ENCODE assay signal across 8 mouse cellular contexts in the genomic region with DNA sequence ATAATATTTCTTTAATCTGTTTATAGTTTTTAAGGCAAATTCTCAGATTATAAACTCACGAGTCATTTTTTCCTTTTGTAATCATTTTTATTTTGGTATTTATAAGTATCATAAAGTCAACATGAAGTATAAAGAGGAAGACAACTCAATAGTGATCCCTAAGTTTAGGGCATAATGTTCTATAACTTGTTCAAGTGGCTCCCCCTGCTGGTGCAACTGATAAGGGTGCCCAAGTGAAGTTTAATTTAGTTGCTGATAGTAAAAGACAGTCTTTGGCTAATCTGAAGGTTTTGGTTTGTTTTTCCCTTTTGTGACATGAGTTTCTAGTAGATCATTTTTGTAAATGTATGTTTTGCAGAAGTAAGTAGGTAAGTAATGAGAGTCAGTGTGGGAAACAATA. TPM values are rescaled to one million over a fixed set of nuclear protein-coding genes. Genes with fewer than 3 reads are reported as not detected.
DNase-seq lines count a peak whose midpoint lies in the region; ATAC-seq and TF ChIP-seq lines count a peak whose summit lies in the region.

No protein-coding gene starts in this region.

- no peak overlapping the region for H3K4me2 ChIP-seq in midbrain, postnatal 0 days (ENCODE audit: low read depth, low read length, poor library complexity, severe bottlenecking)

- 39% methylated on average over 1 of the region's 1 CpGs for WGBS in midbrain, postnatal 0 days

- no peak for ATAC-seq in midbrain, postnatal 0 days (ENCODE audit: low FRiP score)

- no peak overlapping the region for H3K27ac ChIP-seq in midbrain, postnatal 0 days (ENCODE audit: low read depth, low read length)

- TF ChIP-seq CTCF in midbrain, postnatal 0 days (IDR thresholded peaks at IDR 0.05), result peak; percentile 85

- no peak overlapping the region for H3K9ac ChIP-seq in midbrain, postnatal 0 days (replicated peaks; ENCODE audit: low read length, poor library complexity, severe bottlenecking)

- intact Hi-C loops in gastrocnemius, postnatal 36 days (cut with DNase I), result loop anchor here (10.0 kb wide), 1 partner anchor 108 kb away; no protein-coding TSS in a partner anchor

- DNase-seq in gastrocnemius, adult 18-20 months (ENCODE audit: low spot score), result peak; percentile 74
- no peak for DNase-seq in gastrocnemius, postnatal 25 days
- DNase-seq in MN1 (ENCODE audit: low spot score), result peak; percentile 71
- DNase-seq in cerebellum, adult 9-10 months, result peak; percentile 75
- peak; percentile 45 to 66 for DNase-seq in gastrocnemius, postnatal 36 days
- DNase-seq in layer of hippocampus, postnatal 14 days (ENCODE audit: low spot score in 2 of 2), result peak; percentile 56 to 78
- DNase-seq in midbrain, postnatal 0 days (ENCODE audit: low spot score), result peak; percentile 80
- DNase-seq in telencephalon, adult 2 months (ENCODE audit: low read depth, low spot score), result peak; percentile 41

- H3K4me3 ChIP-seq in midbrain, postnatal 0 days (ENCODE audit: low read depth, low read length), result no peak overlapping the region

- H3K9me3 ChIP-seq in midbrain, postnatal 0 days (ENCODE audit: low read length), result no peaks in the 10 kb centered on the region

- H3K27me3 ChIP-seq in midbrain, postnatal 0 days (ENCODE audit: insufficient read depth, low read length), result no peaks in the 10 kb centered on the region

- peaks cover 7% of the 10 kb centered on the region; the same call in 1 of the 2 replicates for H3K36me3 ChIP-seq in midbrain, postnatal 0 days (ENCODE audit: insufficient read depth, low read length)

- H3K4me1 ChIP-seq in midbrain, postnatal 0 days (ENCODE audit: insufficient read depth, low read length), result no peaks in the 10 kb centered on the region

RNA-seq across cellular contexts. Expression of gene Atad2b, which starts 55.8 kb away (rescaled TPM):
- total RNA-seq in gastrocnemius, adult 18-20 months (2021), result 10 to 100 TPM; 11.3 to 12.0 TPM
- 10 to 100 TPM; 16.0 to 16.6 TPM for total RNA-seq in gastrocnemius, postnatal 25 days (2021)
- total RNA-seq in gastrocnemius, postnatal 36 days (2021), result 10 to 100 TPM; 13.4 to 16.0 TPM
- 10 to 100 TPM; 26.1 to 29.2 TPM for total RNA-seq in layer of hippocampus, postnatal 14 days (2021)
- total RNA-seq in midbrain, postnatal 0 days (2014; rRNA removed), result 27.2 and 31.7 TPM in 2 replicates
- polyA plus RNA-seq in midbrain, postnatal 0 days (2015; fragmentation: Nextera tagmentation; extraction: Ambion mirVana), result 6.1 and 8.8 TPM in 2 replicates
